Mouse (Mus musculus): ENCODE data around the gene Gmds.
A peak's percentile ranks its signal among the peaks of the same experiment; 100 is the strongest.

Gmds gene

GRCm38 (mm10) chr13:32338513-32339365 is at the start of gene Gmds:
Gene Gmds (minus strand): TSS chr13:32338740.
- DNase-seq (ENCODE audit: extremely low read depth, insufficient read length, low spot score): peak; percentile 97

- DNase-seq (ENCODE audit: extremely low read depth, insufficient read length, low spot score): no peak
Observed at GRCm38 (mm10) chr13:32385421-32386092, 47.0 kb upstream of the Gmds start.

- DNase-seq (ENCODE audit: extremely low read depth, insufficient read length, low spot score): no peak
Observed at GRCm38 (mm10) chr13:32382227-32383010, 43.9 kb upstream of the Gmds start.

GRCm38 (mm10) chr13:32378634-32379033 is 40.1 kb upstream of the Gmds start:
- DNase-seq (ENCODE audit: extremely low read depth, insufficient read length, low spot score): no peak

- DNase-seq (ENCODE audit: extremely low read depth, insufficient read length, low spot score): no peak
Observed at GRCm38 (mm10) chr13:32372531-32372883, 34.0 kb upstream of the Gmds start.

- peak; percentile 46 for DNase-seq (ENCODE audit: extremely low read depth, insufficient read length, low spot score)
Observed at GRCm38 (mm10) chr13:32371874-32372530, 33.5 kb upstream of the Gmds start.

- DNase-seq (ENCODE audit: extremely low read depth, insufficient read length, low spot score): peak; percentile 79
Observed at GRCm38 (mm10) chr13:32370751-32371150, 32.2 kb upstream of the Gmds start.

- DNase-seq (ENCODE audit: extremely low read depth, insufficient read length, low spot score): peak; percentile 61
Observed at GRCm38 (mm10) chr13:32370135-32370534, 31.6 kb upstream of the Gmds start.

- DNase-seq (ENCODE audit: extremely low read depth, insufficient read length, low spot score): peak; percentile 10
Observed at GRCm38 (mm10) chr13:32337735-32338512, 616 bp downstream of the Gmds start.

GRCm38 (mm10) chr13:32318309-32318708 is 20.2 kb downstream of the Gmds start:
- DNase-seq (ENCODE audit: extremely low read depth, insufficient read length, low spot score): no peak

- no peak for DNase-seq (ENCODE audit: extremely low read depth, insufficient read length, low spot score)
Observed at GRCm38 (mm10) chr13:32317354-32317753, 21.2 kb downstream of the Gmds start.

GRCm38 (mm10) chr13:32312663-32313062 is 25.9 kb downstream of the Gmds start:
- peak; percentile 49 for DNase-seq (ENCODE audit: extremely low read depth, insufficient read length, low spot score)

- DNase-seq (ENCODE audit: extremely low read depth, insufficient read length, low spot score): no peak
Observed at GRCm38 (mm10) chr13:32311476-32311875, 27.1 kb downstream of the Gmds start.

GRCm38 (mm10) chr13:32298456-32298855 is 40.1 kb downstream of the Gmds start:
- DNase-seq (ENCODE audit: extremely low read depth, insufficient read length, low spot score): peak; percentile 50

- DNase-seq (ENCODE audit: extremely low read depth, insufficient read length, low spot score): peak; percentile 17
Observed at GRCm38 (mm10) chr13:32297398-32297797, 41.1 kb downstream of the Gmds start.

- peak; percentile 42 for DNase-seq (ENCODE audit: extremely low read depth, insufficient read length, low spot score)
Observed at GRCm38 (mm10) chr13:32294416-32295195, 43.9 kb downstream of the Gmds start.

GRCm38 (mm10) chr13:32272937-32273496 is 65.5 kb downstream of the Gmds start:
- no peak for DNase-seq (ENCODE audit: extremely low read depth, insufficient read length, low spot score)

- DNase-seq (ENCODE audit: extremely low read depth, insufficient read length, low spot score): no peak
Observed at GRCm38 (mm10) chr13:32269757-32270156, 68.8 kb downstream of the Gmds start.

GRCm38 (mm10) chr13:32269261-32269660 is 69.3 kb downstream of the Gmds start:
- DNase-seq (ENCODE audit: extremely low read depth, insufficient read length, low spot score): peak; percentile 50
